ENCODE assay signal across 18 mouse cellular contexts in the genomic region with DNA sequence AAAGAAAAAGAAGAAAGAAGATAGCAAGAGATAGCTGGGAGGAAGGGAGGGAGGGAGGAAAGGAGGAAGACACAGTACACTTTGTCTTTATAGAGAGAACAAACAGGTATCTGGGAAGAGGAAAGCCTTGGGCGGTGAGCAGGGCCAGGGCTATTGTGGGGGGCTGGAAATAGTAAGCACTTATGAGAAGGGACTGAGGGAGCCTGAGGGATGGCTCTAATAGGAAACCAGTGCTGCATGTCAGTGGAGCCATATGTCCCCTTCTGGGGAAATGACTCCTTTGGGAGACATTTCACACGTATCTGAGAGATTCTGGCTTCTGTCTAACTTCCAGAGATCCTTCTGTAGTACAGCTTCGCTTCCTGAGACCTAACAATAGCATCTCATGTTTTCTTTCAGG.
"Had no signal": no experiment of that assay in that cellular context is flagged by ENCODE, and none has a peak within 500 bp of the region (broad histone marks: within the 10 kb centered on the region; RNA-seq: fewer than 3 reads in every experiment).

No protein-coding gene starts in this region.

- H3K27ac ChIP-seq: liver, embryonic 13.5 days; liver, embryonic 15.5 days; lung, embryonic 15.5 days; macrophage; midbrain, embryonic 13.5 days; midbrain, embryonic 15.5 days; stomach, embryonic 15.5 days; stomach, postnatal 0 days had no signal

- H3K4me3 ChIP-seq: liver, embryonic 13.5 days; liver, embryonic 15.5 days; lung, embryonic 15.5 days; megakaryocyte, embryonic 14.5 days; midbrain, embryonic 13.5 days; midbrain, embryonic 15.5 days; stomach, embryonic 15.5 days had no signal

- H3K27me3 ChIP-seq: liver, embryonic 13.5 days; liver, embryonic 15.5 days; lung, embryonic 15.5 days; megakaryocyte, embryonic 14.5 days; midbrain, embryonic 13.5 days; midbrain, embryonic 15.5 days; stomach, embryonic 15.5 days had no signal

- H3K36me3 ChIP-seq: liver, embryonic 13.5 days; liver, embryonic 15.5 days; lung, embryonic 15.5 days; midbrain, embryonic 13.5 days; midbrain, embryonic 15.5 days; stomach, embryonic 15.5 days had no signal

- H3K9ac ChIP-seq: liver, embryonic 13.5 days; liver, embryonic 15.5 days; liver, postnatal 0 days; lung, embryonic 15.5 days; midbrain, embryonic 13.5 days; midbrain, embryonic 15.5 days; stomach, embryonic 15.5 days had no signal

- ATAC-seq: liver, postnatal 0 days; lung, postnatal 0 days; midbrain, embryonic 13.5 days; midbrain, embryonic 15.5 days had no signal

- H3K9me3 ChIP-seq: liver, embryonic 13.5 days; liver, embryonic 15.5 days; lung, embryonic 15.5 days; megakaryocyte, embryonic 14.5 days; midbrain, embryonic 13.5 days; midbrain, embryonic 15.5 days; stomach, embryonic 15.5 days had no signal

- H3K4me2 ChIP-seq: liver, embryonic 13.5 days; liver, embryonic 15.5 days; lung, embryonic 15.5 days; midbrain, embryonic 11.5 days; midbrain, embryonic 13.5 days; midbrain, embryonic 15.5 days; stomach, embryonic 15.5 days had no signal

- H3K4me1 ChIP-seq: liver, embryonic 13.5 days; liver, embryonic 15.5 days; lung, embryonic 15.5 days; midbrain, embryonic 13.5 days; midbrain, embryonic 15.5 days; stomach, embryonic 15.5 days had no signal

- DNase-seq: liver, embryonic 13.5 days; liver, postnatal 0 days; lung, adult 2 months; lung, postnatal 14 days; lung, postnatal 36 days; right cerebral cortex, postnatal 14 days; thymus, adult 2 months; thymus, postnatal 25 days had no signal
